Mouse (Mus musculus) A20 (cell line): ENCODE results near the gene Cdc14b.
"Not testable (repeated sequence)": the region's sequence is repeated elsewhere in the genome, so short reads cannot be mapped to it uniquely, and the experiment has no call there.

Experiments
- DNase-seq: peaks from one replicate; pipeline ENCODE4 v3.0.0-alpha.2; 2011; ENCODE audit warnings: low read depth, low spot score

Cdc14b gene

DNA sequence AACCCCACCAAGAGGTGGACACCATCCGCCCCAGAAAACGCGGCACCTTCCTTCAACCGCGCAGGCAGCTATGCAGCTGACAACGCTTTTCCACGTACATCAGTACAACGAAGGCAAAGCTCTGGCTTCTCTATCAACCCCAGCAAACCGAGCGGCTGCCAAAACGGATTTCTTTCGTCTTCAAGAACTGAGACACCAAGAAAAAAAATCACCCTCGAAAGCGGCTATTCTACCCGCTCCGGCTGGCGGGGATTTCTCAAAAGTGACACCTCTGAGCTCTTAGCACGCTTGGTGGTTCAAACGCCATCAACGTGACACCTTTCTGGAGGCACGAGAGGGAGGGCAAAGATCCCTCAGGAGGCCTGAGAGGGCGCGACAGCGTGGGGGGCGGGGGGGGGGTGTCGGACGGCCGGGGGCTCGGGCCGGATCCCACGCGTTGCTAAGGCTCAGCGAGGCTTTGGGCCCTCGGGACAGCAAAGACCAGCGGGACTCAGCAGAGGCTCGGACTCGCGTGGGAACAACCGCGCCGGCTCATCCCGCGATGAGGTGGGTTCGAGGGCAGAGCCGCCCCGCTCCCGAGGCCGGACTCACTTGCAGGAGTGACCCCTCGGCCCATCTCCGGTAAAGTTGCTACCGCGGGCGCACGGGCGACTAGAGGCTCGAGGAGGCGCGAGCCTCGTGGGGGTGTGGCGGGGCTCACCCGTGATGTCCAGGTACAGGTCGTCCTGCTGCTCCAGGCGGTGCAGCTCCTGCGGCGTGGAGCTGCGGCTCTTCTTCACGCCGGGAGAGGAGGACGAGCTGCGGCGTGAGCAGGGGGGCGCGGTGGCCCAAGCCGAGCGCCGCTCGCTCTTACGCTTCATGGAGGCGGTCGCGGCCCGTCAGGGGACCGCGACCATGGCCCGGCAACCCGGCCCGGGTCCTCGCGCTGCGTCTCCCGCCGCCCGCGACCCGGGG lies 922 bp downstream of the Cdc14b start:
- peak; percentile 71 for DNase-seq

DNA sequence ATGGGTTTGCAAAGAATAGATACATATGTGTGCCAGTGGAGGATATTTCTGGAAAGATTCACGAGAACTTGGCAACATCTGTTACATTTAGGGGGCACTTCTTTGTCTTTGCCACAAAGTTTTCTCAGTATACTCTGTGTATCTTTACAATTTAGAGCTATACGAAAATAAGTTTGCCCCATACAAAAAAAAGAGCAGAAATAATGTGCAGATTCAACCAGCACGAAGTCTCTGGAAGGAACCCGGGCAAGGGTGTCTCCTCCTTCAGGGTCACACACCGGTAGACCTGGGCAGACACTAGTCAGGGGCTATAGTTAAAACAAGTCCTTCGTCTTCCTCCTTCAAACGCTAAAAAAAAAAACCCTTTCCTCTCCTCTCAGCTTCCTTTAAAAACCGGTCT lies 1.7 kb downstream of the Cdc14b start:
- no peak for DNase-seq

DNA sequence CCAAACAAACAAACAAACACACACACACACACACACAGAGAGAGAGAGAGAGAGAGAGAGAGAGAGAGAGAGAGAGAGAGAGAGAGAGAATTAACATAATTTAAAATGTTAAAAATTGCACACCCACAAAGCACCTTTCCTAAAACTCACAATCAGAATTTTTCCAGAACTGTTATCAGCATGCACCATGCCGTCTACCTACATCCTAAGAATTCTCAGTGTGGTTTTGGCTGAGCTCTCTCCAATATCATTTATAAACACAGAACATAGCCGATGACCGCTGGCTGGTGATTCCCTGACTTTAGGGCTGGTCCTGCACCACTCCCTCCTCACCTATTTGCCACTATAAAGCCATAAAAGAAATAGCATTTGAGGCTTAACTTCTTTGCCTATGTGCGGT lies 6.7 kb downstream of the Cdc14b start:
- no peak for DNase-seq

GRCm38 (mm10) chr13:64267151-64267550 lies 7.9 kb downstream of the Cdc14b start:
- DNase-seq: no peak

DNA sequence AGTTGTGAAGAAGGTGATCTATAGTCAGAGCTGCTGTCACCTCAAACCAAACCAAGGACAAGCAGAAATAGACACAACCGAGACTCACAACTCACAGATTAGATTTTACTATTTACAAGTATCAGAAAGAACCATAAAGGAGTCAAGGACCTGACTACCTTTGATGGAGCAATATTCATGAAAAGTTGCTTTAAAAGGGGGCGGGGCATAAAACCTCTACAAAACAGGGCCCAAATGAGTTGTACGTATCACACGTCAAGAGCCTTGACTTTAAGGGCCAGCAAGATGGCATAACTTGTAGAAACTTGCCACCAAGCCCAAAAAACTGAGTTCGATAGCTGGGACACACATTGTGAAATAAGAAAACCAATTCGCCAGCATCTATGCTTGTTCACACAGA lies 10.5 kb downstream of the Cdc14b start:
- DNase-seq: no peak

DNA sequence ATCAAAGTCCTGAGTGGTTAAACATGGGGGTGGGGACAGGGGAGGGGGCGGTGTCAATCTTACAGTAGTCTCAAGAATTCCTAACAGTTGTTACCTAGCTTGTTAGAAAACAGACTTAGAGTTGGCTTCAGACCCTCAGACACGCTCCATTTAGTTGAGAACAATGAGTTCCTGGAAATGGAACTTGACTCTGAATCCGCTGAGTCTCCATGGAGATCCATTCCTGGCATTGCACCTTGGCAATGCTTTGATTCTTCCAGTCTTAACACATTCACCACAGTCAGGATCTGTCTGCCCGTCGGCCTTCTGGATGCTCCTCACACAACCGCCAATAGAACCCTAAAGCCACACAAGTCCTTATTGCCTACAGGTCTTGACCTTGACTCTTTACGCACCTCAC lies 15.2 kb downstream of the Cdc14b start:
- DNase-seq: no peak

GRCm38 (mm10) chr13:64258516-64258821 lies 16.6 kb downstream of the Cdc14b start:
- no peak for DNase-seq

DNA sequence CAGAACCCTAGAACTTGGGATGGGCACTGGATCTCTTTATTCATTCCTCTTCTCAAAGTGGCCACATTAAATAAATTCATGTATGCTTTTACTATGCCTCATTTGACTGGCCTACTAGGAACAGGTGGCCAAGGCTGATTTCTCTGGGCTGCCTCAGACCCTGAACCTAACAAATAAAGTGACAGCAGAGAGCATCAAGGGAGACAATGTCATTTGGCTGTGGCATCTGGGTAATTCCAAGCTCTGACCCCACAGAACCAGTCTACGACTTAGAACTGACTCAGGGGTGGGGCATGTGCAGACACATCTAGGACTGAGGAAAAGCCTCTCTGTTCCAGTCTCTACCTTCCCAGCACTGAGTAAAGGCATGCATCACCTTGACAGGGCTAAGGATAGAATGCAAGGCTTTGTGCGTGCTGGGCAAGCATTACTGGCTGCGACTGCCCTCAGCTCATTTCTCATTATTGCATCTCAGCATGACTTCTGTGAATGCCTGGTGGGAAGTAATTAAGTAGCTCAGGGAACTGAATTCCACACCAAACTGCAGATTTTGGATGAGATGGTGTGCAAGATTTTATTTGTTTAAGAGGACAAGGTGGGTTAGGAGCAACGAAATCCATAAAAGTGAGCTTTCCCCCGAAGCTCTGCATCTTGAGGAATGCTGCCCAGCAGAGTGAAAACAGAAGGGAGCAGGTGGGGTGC lies 17.1 kb downstream of the Cdc14b start:
- DNase-seq: no peak

- no peak for DNase-seq
These were observed 17.9 kb downstream of the Cdc14b start for GRCm38 (mm10) chr13:64257010-64257813.

GRCm38 (mm10) chr13:64254185-64254584 lies 20.9 kb downstream of the Cdc14b start:
- DNase-seq: not testable (repeated sequence)

- no peak for DNase-seq
These were observed 21.4 kb downstream of the Cdc14b start for GRCm38 (mm10) chr13:64253697-64254096.

- DNase-seq: no peak
These were observed 22.9 kb downstream of the Cdc14b start for GRCm38 (mm10) chr13:64252147-64252546.

DNA sequence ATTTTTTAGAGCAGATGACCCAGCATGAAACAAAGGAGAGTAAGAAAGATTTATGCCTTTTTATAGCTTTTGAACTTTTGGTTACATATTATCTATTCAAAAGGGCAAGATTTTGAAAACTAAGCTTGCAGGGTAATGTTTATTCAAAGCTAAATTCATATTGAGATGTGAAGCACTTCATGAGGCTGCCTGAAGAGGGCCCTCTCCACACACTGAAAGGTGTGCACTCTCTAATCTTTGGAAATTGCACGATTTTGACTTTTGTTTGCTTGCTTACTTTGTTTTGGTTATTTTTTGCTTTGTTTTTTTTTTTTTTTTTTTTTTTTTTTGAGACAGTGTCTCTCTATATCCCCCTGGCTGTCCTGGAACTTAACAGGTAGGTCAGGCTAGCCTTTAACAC lies 24.7 kb downstream of the Cdc14b start:
- peak; percentile 55 for DNase-seq

DNA sequence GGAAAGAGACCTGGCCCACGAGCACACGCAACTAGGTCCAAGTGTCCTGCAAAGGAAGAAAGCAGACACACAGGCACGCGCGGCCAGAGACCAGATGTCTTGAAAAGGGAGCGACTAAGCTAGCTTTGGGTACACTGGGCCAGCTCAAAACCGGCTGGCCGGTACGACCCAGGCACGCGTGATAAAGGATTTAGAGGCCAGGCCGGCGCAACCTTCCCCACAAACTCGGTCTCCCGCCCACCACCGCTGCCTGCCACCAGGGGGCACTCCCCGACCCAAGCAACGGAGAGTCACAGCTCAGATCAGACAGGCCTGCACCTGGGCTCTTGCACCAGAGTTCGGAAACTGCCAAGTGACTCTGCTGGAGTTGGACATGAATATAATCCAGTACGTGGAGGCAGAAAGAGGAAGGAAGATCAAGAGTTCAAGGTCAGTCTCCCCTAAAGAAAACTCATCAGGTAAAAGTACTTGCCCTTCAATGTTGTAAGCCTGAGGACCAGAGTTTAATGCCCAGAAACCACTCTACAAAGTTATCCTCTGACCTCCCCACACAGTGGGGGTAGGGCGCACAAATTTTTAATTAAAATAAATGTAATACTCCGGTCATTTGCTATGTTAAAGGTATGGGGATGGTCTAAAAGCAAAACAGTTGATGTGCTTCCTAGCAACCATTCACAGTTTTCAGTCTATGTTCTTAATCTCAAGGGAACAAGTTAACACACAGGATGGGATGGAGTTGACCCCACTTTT lies 26.1 kb downstream of the Cdc14b start:
- DNase-seq: peak; percentile 90

- DNase-seq: peak; percentile 84
These were observed 26.8 kb downstream of the Cdc14b start for GRCm38 (mm10) chr13:64248161-64248774.

GRCm38 (mm10) chr13:64246106-64246505 lies 29.0 kb downstream of the Cdc14b start:
- DNase-seq: peak; percentile 81

GRCm38 (mm10) chr13:64244685-64245261 lies 30.3 kb downstream of the Cdc14b start:
- no peak for DNase-seq

GRCm38 (mm10) chr13:64242721-64243120 lies 32.4 kb downstream of the Cdc14b start:
- DNase-seq: no peak

GRCm38 (mm10) chr13:64240626-64241025 lies 34.5 kb downstream of the Cdc14b start:
- DNase-seq: no peak

GRCm38 (mm10) chr13:64237681-64238157 lies 37.4 kb downstream of the Cdc14b start:
- no peak for DNase-seq
